Mouse (Mus musculus): ENCODE measurements around the gene Sorbs2. TPM values are rescaled to one million over a fixed set of nuclear protein-coding genes. Genes with fewer than 3 reads are reported as not detected.
A peak's percentile ranks its signal among the peaks of the same experiment; 100 is the strongest.

Sorbs2 gene
- polyA plus RNA-seq, 1 experiment from 2014 or later = 134 TPM

DNA sequence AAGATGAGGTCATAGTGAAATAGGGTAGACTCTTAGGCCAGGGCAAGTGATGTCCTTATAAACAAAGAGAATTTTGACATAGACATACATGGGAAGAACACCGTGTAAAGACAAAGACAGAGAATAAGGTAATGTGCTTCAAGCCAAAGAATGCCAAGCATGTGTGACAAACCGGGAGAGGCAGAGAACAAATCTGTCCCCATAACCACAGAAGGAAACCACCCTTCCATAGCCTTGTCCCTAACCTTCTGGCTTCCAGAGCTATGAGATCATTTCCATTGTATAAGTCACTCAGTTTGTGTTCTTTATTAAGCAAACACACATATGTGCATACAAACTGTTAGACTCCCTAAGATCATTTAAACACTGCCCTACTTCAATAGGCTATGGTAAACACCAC is 21.3 kb downstream of the Sorbs2 start:
- no peaks in the 10 kb centered on the region for H3K9me3 ChIP-seq
- H3K36me3 ChIP-seq = no peaks in the 10 kb centered on the region
- DNase-seq (ENCODE audit: low spot score) = no peak
- no peak overlapping the region for H3K27ac ChIP-seq
- 55% methylated on average over 2 of the region's 2 CpGs for WGBS
- no peaks in the 10 kb centered on the region for H3K27me3 ChIP-seq (ENCODE audit: insufficient read depth, poor library complexity, severe bottlenecking)
- no peak overlapping the region for H3K4me3 ChIP-seq
- H3K4me1 ChIP-seq = no peaks in the 10 kb centered on the region

DNA sequence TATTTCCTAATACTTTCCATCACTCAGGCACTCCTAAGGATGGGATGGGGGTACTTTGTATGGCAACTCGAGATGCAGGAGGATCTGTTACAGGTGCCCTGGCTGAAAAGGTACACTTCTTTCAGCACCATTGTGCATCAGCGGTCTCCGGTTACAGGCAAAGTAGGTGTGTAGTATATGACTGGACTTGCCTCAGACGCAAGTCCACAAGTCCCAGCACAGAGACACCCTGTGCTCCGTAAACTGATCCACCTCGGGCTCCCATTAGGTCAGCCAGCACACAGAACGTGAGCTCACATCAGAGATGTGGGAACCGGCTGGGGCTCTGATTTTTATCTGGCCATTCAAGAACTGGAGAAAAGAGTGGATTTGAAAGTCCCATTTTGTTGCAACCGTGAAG is 29.0 kb downstream of the Sorbs2 start:
- H3K4me1 ChIP-seq = peaks cover 16% of the 10 kb centered on the region
- H3K4me3 ChIP-seq = no peak overlapping the region
- no peak overlapping the region for H3K27ac ChIP-seq
- H3K27me3 ChIP-seq (ENCODE audit: insufficient read depth, poor library complexity, severe bottlenecking) = no peaks in the 10 kb centered on the region
- DNase-seq (ENCODE audit: low spot score) = no peak
- WGBS = 76% methylated on average over 9 of the region's 9 CpGs
- no peaks in the 10 kb centered on the region for H3K36me3 ChIP-seq
- no peaks in the 10 kb centered on the region for H3K9me3 ChIP-seq

DNA sequence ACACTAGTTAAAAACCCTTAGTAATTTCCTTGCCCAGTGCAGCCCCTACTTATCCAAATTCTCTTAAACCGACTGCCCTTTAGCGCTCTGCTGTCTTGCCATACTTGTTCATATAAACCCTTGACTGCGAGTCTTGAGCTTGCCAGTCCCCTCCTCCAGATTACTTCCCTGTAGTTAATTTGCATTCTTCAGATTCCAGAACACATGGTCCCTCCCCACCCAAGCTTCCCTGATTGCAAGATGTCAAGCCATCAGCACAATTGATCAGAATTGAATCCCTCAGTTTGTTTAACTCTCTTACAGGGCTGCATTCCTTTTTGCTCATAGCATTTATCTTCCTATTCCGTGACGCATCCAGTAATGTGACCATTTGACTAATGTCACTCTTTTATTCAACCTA is 32.9 kb downstream of the Sorbs2 start:
- H3K4me3 ChIP-seq = no peak overlapping the region
- H3K27ac ChIP-seq = no peak overlapping the region
- H3K27me3 ChIP-seq (ENCODE audit: insufficient read depth, poor library complexity, severe bottlenecking) = no peaks in the 10 kb centered on the region
- no peaks in the 10 kb centered on the region for H3K9me3 ChIP-seq
- 48% methylated on average over 5 of the region's 5 CpGs for WGBS
- H3K36me3 ChIP-seq = no peaks in the 10 kb centered on the region
- peaks cover 16% of the 10 kb centered on the region for H3K4me1 ChIP-seq
- DNase-seq (ENCODE audit: low spot score) = no peak

DNA sequence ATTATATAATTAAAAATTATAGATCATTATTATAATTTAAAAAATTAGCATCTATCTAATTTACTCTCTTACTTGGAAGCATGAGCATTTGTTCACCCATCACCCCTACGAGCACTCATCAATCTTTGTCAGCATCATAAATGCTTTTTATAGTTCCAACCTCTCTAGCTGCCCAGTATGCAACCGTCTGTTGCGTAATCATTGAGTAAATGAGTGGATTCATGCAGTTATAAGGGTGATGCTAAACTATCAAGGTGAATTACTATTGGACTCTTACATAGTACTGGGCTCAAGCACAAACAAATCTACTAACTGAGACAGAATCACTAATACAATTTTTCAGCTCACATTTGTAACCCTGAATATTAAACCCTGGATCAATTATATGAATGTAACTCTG is 44.6 kb downstream of the Sorbs2 start:
- no peak overlapping the region for H3K4me3 ChIP-seq
- H3K36me3 ChIP-seq = no peaks in the 10 kb centered on the region
- DNase-seq (ENCODE audit: low spot score) = no peak
- H3K27ac ChIP-seq = no peak overlapping the region
- H3K4me1 ChIP-seq = no peaks in the 10 kb centered on the region
- 86% methylated on average over 3 of the region's 3 CpGs for WGBS
- H3K9me3 ChIP-seq = no peaks in the 10 kb centered on the region
- no peaks in the 10 kb centered on the region for H3K27me3 ChIP-seq (ENCODE audit: insufficient read depth, poor library complexity, severe bottlenecking)

DNA sequence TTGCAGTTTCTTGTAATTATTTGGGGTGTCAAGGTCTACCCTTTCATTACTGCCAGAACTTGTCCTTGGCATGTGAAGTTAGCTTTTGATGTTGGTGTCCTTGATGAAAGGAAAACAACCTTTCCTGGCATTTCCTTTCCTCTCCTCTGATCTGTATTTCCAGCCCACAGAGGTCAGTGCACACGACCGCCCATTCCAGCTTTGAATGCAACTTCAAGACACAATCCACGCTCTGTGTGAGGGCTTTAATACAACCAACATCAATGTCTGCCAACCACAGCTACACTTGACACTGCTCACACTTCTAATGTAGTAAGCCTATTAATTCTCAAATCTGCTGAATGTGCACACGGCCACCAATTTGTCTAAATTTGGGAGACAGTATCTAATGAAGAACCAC is 47.0 kb downstream of the Sorbs2 start:
- H3K4me1 ChIP-seq = no peaks in the 10 kb centered on the region
- H3K36me3 ChIP-seq = no peaks in the 10 kb centered on the region
- no peak for DNase-seq (ENCODE audit: low spot score)
- H3K9me3 ChIP-seq = no peaks in the 10 kb centered on the region
- no peak overlapping the region for H3K27ac ChIP-seq
- H3K4me3 ChIP-seq = no peak overlapping the region
- H3K27me3 ChIP-seq (ENCODE audit: insufficient read depth, poor library complexity, severe bottlenecking) = no peaks in the 10 kb centered on the region
- WGBS = 78% methylated on average over 4 of the region's 4 CpGs

DNA sequence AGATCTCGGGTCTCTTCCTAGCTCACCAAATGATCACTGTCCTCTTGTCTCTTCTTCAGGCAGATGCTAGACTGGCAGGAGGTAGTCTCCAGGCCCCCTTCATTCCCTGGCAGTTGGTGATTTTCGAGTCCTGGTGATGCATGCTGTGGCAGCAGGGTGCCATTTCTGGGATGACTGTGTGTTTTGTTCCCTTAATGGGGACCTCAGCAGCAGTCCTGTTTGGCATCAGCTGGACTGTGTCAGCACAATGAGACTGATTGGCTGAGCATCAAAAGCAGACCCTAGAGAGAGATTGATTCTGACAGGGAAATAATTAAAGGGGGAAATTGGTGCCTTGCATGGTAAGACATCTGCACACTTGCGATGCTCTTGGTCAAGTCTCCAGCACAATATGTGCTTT is 50.3 kb downstream of the Sorbs2 start:
- Histone ChIP-seq H3K4me1 (peaks cover 3% of the 10 kb centered on the region; the same call in 1 of the 2 replicates), H3K36me3 (no peaks in the 10 kb centered on the region), H3K27ac (no peak overlapping the region), H3K27me3 (ENCODE audit: insufficient read depth, poor library complexity, severe bottlenecking) (no peaks in the 10 kb centered on the region), H3K4me3 (no peak overlapping the region), H3K9me3 (no peaks in the 10 kb centered on the region)
- DNase-seq (ENCODE audit: low spot score) = no peak
- WGBS = 69% methylated on average over 3 of the region's 3 CpGs

DNA sequence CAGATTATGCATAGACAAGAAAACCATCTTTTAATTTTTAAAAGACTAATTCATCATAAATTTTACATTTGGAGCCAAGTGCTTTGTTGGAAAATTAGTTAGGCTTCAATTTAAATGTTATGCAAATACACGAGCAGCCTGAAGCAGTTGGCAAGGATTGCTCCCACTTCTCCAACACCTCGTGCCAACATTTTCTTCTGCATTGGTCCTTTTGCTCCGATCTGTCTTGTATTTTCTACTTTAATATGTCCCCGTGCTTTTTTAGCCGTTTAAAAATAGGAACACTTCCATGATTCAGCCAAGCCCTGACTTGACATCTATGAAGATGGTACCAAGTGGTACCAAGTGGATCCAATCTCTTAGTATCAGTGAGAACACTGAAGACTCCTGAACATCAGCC is 50.8 kb downstream of the Sorbs2 start:
- peaks cover 3% of the 10 kb centered on the region; the same call in 1 of the 2 replicates for H3K4me1 ChIP-seq
- no peaks in the 10 kb centered on the region for H3K27me3 ChIP-seq (ENCODE audit: insufficient read depth, poor library complexity, severe bottlenecking)
- H3K4me3 ChIP-seq = no peak overlapping the region
- H3K9me3 ChIP-seq = no peaks in the 10 kb centered on the region
- H3K36me3 ChIP-seq = no peaks in the 10 kb centered on the region
- WGBS = 87% methylated on average over 5 of the region's 5 CpGs
- no peak overlapping the region for H3K27ac ChIP-seq
- DNase-seq (ENCODE audit: low spot score) = no peak

DNA sequence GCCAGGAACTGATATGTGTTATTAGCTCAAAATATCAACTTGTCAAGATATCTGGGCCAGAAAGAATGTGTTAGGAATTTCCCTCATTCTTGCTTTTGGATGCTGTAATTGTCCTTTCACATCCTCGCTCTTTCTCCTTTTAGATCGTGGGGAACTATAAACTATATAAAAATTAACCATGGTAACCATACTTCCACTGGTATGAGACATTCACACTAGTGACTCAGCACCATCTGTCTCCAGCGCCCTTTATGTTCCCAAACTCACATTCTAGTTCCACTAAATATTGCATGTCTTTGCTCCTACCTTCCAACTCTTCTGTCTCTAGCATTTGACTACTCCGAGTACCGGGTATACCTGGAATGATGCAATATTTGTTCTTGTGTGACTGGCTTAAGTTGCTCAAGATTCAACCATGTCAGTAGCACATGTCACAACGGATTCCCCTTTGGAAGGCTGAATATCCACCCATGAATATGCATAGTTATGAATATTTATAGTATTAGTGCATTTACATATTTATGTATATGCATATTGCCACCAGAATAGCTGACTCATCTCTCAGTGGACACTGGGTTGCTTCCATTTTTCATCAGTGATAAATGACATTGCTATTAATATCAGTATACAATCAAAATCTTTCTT is 51.7 kb downstream of the Sorbs2 start:
- Histone ChIP-seq H3K4me1 (peaks cover 3% of the 10 kb centered on the region; the same call in 1 of the 2 replicates), H3K9me3 (no peaks in the 10 kb centered on the region), H3K36me3 (no peaks in the 10 kb centered on the region), H3K4me3 (no peak overlapping the region), H3K27ac (no peak overlapping the region), H3K27me3 (ENCODE audit: insufficient read depth, poor library complexity, severe bottlenecking) (no peaks in the 10 kb centered on the region)
- DNase-seq (ENCODE audit: low spot score) = no peak
- WGBS = 90% methylated on average over 6 of the region's 6 CpGs

DNA sequence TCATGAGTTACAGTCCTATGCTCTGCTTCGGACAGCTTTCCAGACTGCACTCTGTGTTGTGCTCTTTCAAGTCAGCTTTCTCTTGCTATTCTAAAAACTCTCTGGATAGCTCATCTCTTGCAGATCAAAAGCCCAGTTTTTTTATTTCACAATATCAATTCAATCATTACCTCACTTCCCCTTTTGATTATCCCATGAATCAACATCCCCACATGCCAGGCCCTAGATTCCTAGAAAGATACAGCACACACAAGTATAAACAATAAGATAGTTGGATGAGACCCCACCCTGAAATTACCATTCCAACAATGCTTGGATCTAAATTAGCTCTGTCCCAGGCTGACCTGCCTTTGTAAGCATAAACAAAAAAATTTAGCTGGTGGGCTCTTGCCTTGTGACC is 57.6 kb downstream of the Sorbs2 start:
- Histone ChIP-seq H3K9me3 (peaks cover 3% of the 10 kb centered on the region; the same call in 1 of the 2 replicates), H3K36me3 (no peaks in the 10 kb centered on the region; the same call in 1 of the 2 replicates), H3K4me1 (peaks cover 3% of the 10 kb centered on the region; the same call in 1 of the 2 replicates), H3K4me3 (no peak overlapping the region), H3K27me3 (ENCODE audit: insufficient read depth, poor library complexity, severe bottlenecking) (no peaks in the 10 kb centered on the region), H3K27ac (no peak overlapping the region)
- 76% methylated on average over 1 of the region's 1 CpGs for WGBS
- DNase-seq (ENCODE audit: low spot score) = no peak

DNA sequence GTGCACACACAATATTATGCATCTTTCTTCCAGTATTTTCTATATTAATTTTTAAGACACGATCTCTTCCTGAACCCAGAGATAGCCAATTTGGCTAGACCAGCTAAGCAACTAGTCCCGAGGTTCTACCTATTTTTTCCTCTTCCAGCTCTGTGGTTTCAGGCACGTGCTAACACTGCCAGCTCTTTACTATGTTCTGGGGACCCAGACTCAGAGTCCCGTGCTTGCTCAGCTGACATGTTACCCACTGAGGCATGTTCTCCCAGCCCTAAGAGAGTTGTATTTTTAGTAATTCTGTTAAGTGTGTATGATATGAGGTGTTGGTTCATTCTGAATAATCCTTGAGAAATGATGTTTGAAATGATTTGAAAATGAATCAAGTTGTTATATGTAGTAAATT is 62.5 kb downstream of the Sorbs2 start:
- no peaks in the 10 kb centered on the region for H3K4me1 ChIP-seq
- DNase-seq (ENCODE audit: low spot score) = no peak

DNA sequence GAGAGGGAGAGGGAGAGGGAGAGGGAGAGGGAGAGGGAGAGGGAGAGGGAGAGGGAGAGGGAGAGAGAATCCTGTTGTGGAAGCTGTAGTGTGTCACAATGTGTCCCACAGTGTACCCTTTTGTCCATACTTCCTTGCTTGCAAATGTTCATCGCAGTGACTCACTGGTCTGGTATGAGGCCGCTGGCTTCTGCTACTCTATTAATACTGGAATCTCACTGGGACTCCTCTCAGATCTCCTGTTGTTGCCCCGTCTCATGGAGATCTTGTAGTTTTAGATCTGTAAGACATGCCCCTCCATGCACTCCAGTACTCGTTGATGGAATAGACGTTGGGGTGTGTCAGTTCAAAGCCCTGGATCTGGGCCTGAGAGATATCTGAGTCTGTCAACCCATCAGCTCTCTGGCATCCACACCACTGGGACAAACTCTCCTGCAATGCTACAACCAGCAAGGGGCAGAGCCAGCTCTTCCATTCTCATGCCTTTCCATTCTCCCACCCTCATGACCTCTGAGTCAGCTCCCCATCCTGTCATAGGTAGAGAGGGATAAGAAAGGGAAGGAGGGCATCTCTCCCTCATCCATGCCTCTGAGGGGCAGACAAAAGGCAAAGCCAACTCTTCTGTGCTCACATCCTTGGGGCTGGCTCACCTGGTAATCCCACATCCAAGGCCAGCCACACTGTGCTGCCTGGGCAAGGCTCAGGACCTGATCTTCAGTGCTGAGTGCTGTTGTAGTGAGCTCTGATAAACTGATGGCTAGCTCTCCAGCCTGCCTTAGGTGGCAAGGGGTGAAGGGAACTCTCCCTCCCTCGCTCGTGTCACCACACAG is 72.3 kb downstream of the Sorbs2 start:
- Histone ChIP-seq H3K27ac (peak overlapping the region; percentile 67), H3K4me1 (peaks cover 16% of the 10 kb centered on the region), H3K9me3 (no peaks in the 10 kb centered on the region), H3K4me3 (no peak overlapping the region), H3K36me3 (no peaks in the 10 kb centered on the region), H3K27me3 (ENCODE audit: insufficient read depth, poor library complexity, severe bottlenecking) (no peaks in the 10 kb centered on the region)
- no peak for DNase-seq (ENCODE audit: low spot score)
- 44% methylated on average over 7 of the region's 7 CpGs for WGBS

More for the DNA sequence above, 62.5 kb downstream of the Sorbs2 start:
- Histone ChIP-seq H3K36me3 (no peaks in the 10 kb centered on the region; the same call in 1 of the 2 replicates), H3K9me3 (peaks cover 3% of the 10 kb centered on the region; the same call in 1 of the 2 replicates), H3K27me3 (ENCODE audit: insufficient read depth, poor library complexity, severe bottlenecking) (no peaks in the 10 kb centered on the region), H3K27ac (no peak overlapping the region), H3K4me3 (no peak overlapping the region)
- 86% methylated on average over 4 of the region's 4 CpGs for WGBS

DNA sequence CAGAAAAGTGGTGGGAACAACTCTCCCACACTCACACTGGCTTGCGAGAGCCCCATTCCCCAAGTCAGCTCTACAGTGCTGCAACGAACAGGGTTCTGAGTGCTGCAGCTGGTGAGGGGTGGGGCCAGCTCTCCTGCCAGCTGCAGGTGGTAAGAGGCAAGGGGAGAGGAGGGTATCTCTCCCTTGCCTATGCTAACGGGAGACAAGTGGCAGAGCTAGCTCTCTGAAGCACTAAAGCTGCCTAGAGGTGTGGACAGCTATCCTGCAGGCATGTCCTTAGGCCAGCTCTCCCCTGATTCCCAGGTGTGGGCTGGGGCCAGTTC is 72.9 kb downstream of the Sorbs2 start:
- peaks cover 22% of the 10 kb centered on the region for H3K4me1 ChIP-seq
- no peak for DNase-seq (ENCODE audit: low spot score)
- H3K9me3 ChIP-seq = no peaks in the 10 kb centered on the region
- WGBS = 37% methylated on average over 3 of the region's 3 CpGs
- no peak overlapping the region for H3K4me3 ChIP-seq
- no peaks in the 10 kb centered on the region for H3K27me3 ChIP-seq (ENCODE audit: insufficient read depth, poor library complexity, severe bottlenecking)
- peak overlapping the region; percentile 67 for H3K27ac ChIP-seq
- no peaks in the 10 kb centered on the region for H3K36me3 ChIP-seq

DNA sequence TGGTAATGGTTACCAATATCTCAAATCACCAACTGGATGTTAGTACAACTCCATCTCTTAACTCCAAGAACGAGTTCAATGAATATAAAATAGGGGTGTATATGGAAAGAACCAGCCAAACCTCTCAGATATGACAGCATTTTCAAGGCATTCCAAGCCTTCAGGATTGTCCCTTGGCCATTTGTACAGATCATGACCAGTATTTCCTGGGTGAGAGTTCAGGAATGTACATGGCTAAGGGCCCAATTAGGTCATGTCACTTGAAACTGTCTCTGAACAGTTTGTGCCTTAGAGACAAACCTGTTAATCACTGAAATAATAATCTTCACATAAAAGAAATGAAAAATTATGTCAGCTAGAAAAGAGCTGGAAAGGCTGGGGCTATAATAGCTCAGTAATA is 76.3 kb downstream of the Sorbs2 start:
- no peaks in the 10 kb centered on the region for H3K36me3 ChIP-seq
- peaks cover 27% of the 10 kb centered on the region for H3K4me1 ChIP-seq
- no peak overlapping the region for H3K4me3 ChIP-seq
- no peak for DNase-seq (ENCODE audit: low spot score)
- no peaks in the 10 kb centered on the region for H3K27me3 ChIP-seq (ENCODE audit: insufficient read depth, poor library complexity, severe bottlenecking)
- no peak overlapping the region for H3K27ac ChIP-seq
- H3K9me3 ChIP-seq = no peaks in the 10 kb centered on the region
- WGBS = 79% methylated on average over 1 of the region's 1 CpGs

Data from heart, embryonic 10.5 days (tissue).